Mouse (Mus musculus): ENCODE data around the gene Igsf9.

GRCm38 (mm10) chr1:172480376-172480775 is 1.2 kb upstream of the Igsf9 start:
- TF ChIP-seq CTCF (IDR thresholded peaks at IDR 0.05; ENCODE audit: control insufficient read depth, insufficient read depth, insufficient read length), result no peak
- TF ChIP-seq USF1 (IDR thresholded peaks at IDR 0.05; ENCODE audit: low read depth), result no peak
- no peak for TF ChIP-seq MAX (IDR thresholded peaks at IDR 0.05)
- TF ChIP-seq CEBPB (IDR thresholded peaks at IDR 0.05; ENCODE audit: low read depth), result no peak

Measured in C2C12 (cell line).